Mouse (Mus musculus): ENCODE data around the gene Tmem11. TPM values are rescaled to one million over a fixed set of nuclear protein-coding genes. Genes with fewer than 3 reads are reported as not detected.
"Not testable (repeated sequence)": the region's sequence is repeated elsewhere in the genome, so short reads cannot be mapped to it uniquely, and the experiment has no call there.

The Tmem11 gene
- polyA plus RNA-seq, 1 experiment from 2014 or later = 62.8 TPM

- no peak overlapping the region for H3K27ac ChIP-seq (ENCODE audit: low read depth, low read length)
- no peak overlapping the region for H3K9ac ChIP-seq (replicated peaks; ENCODE audit: low read depth, low read length)
- ATAC-seq (ENCODE audit: low read depth) = no peak
- no peaks in the 10 kb centered on the region for H3K36me3 ChIP-seq (ENCODE audit: control insufficient read depth, insufficient read depth, low read length)
- H3K27me3 ChIP-seq (ENCODE audit: control insufficient read depth, insufficient read depth, low read length) = no peaks in the 10 kb centered on the region
- H3K4me3 ChIP-seq (ENCODE audit: low read depth, low read length) = no peak overlapping the region
- H3K4me2 ChIP-seq (ENCODE audit: low read depth, low read length) = no peak overlapping the region
- no peaks in the 10 kb centered on the region for H3K9me3 ChIP-seq (ENCODE audit: control insufficient read depth, low read length)
- WGBS = 34% methylated on average over 4 of the region's 4 CpGs
- no peaks in the 10 kb centered on the region for H3K4me1 ChIP-seq (ENCODE audit: control insufficient read depth, insufficient read depth, low read length)
Measured at GRCm38 (mm10) chr11:60895915-60896314, 16.8 kb upstream of the Tmem11 start.

DNA sequence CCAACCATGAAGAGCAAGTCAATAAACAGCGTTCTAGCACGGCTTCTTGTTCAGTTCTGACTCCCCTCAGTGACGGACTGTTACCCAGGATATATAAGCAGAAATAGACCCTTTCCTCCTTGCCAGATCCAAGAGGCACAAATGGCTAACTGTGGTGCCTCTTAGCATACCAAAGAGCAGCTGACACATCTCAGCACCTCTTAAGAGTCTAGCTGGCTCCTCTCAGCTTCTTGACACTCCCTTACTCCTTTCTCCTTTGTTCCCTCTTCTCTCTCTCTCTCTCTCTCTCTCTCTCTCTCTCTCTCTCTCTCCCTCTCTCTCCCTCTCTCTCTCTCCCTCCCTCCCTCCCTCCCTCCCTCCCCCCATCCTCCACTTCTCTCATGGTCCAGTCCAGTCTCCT, 11.7 kb upstream of the Tmem11 start:
- H3K27me3 ChIP-seq (ENCODE audit: control insufficient read depth, insufficient read depth, low read length) = no peaks in the 10 kb centered on the region
- 58% methylated on average over 3 of the region's 3 CpGs for WGBS
- no peak overlapping the region for H3K9ac ChIP-seq (replicated peaks; ENCODE audit: low read depth, low read length)
- H3K4me2 ChIP-seq (ENCODE audit: low read depth, low read length) = no peak overlapping the region
- H3K4me1 ChIP-seq (ENCODE audit: control insufficient read depth, insufficient read depth, low read length) = no peaks in the 10 kb centered on the region
- no peak overlapping the region for H3K4me3 ChIP-seq (ENCODE audit: low read depth, low read length)
- ATAC-seq (ENCODE audit: low read depth) = no peak
- no peak overlapping the region for H3K27ac ChIP-seq (ENCODE audit: low read depth, low read length)
- no peaks in the 10 kb centered on the region for H3K9me3 ChIP-seq (ENCODE audit: control insufficient read depth, low read length)
- H3K36me3 ChIP-seq (ENCODE audit: control insufficient read depth, insufficient read depth, low read length) = no peaks in the 10 kb centered on the region

DNA sequence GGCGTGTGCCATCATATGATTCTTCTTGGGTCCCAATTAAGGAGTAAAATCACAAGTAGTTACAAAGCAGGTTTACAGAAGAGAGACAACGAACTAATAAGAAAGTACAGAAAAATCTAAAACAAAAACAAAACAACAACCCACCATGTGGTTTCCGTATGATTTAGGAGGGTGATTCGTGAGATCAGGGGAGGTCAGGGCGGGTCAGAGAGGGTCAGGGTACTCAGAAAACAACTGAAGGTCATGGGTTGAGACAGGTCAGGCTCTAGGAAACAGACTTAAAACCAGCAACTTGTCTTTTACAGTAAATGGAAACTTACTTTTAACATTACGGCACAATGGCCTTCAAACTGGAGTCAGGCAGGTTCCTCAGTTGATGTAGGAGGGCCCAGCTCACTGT, 11.2 kb upstream of the Tmem11 start:
- Histone ChIP-seq H3K9me3 (ENCODE audit: control insufficient read depth, low read length) (no peaks in the 10 kb centered on the region), H3K27ac (ENCODE audit: low read depth, low read length) (no peak overlapping the region), H3K4me1 (ENCODE audit: control insufficient read depth, insufficient read depth, low read length) (no peaks in the 10 kb centered on the region), H3K4me3 (ENCODE audit: low read depth, low read length) (no peak overlapping the region), H3K27me3 (ENCODE audit: control insufficient read depth, insufficient read depth, low read length) (no peaks in the 10 kb centered on the region), H3K9ac (replicated peaks; ENCODE audit: low read depth, low read length) (no peak overlapping the region), H3K36me3 (ENCODE audit: control insufficient read depth, insufficient read depth, low read length) (no peaks in the 10 kb centered on the region), H3K4me2 (ENCODE audit: low read depth, low read length) (no peak overlapping the region)
- no peak for ATAC-seq (ENCODE audit: low read depth)
- 72% methylated on average over 6 of the region's 6 CpGs for WGBS

DNA sequence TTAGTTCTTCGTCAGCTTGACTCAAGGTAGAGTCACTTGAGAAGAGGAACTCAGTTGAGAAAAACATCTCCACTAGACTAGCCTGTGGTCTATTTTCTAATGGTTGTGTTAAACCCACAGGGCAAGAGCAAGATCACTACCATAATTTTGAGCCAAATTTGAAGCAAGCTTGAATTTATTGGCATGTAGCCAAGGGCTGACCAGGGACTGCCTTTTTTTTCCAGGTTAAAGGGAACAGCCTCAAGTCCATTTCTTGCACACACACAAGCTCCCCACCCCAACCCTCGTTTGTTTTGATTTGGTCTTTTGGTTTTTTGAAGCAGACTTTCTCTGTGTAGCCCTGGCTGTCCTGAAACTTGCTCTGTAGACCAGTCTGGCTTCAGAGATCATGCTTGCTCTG, 10.8 kb upstream of the Tmem11 start:
- no peaks in the 10 kb centered on the region for H3K4me1 ChIP-seq (ENCODE audit: control insufficient read depth, insufficient read depth, low read length)
- H3K36me3 ChIP-seq (ENCODE audit: control insufficient read depth, insufficient read depth, low read length) = no peaks in the 10 kb centered on the region
- no peak overlapping the region for H3K27ac ChIP-seq (ENCODE audit: low read depth, low read length)
- no peaks in the 10 kb centered on the region for H3K27me3 ChIP-seq (ENCODE audit: control insufficient read depth, insufficient read depth, low read length)
- H3K4me3 ChIP-seq (ENCODE audit: low read depth, low read length) = no peak overlapping the region
- no peak overlapping the region for H3K4me2 ChIP-seq (ENCODE audit: low read depth, low read length)
- ATAC-seq (ENCODE audit: low read depth) = no peak
- 82% methylated on average over 2 of the region's 2 CpGs for WGBS
- H3K9me3 ChIP-seq (ENCODE audit: control insufficient read depth, low read length) = no peaks in the 10 kb centered on the region
- no peak overlapping the region for H3K9ac ChIP-seq (replicated peaks; ENCODE audit: low read depth, low read length)

- not testable (repeated sequence) for H3K9ac ChIP-seq (replicated peaks; ENCODE audit: low read depth, low read length); H3K36me3 ChIP-seq (ENCODE audit: control insufficient read depth, insufficient read depth, low read length); H3K27ac ChIP-seq (ENCODE audit: low read depth, low read length); H3K4me3 ChIP-seq (ENCODE audit: low read depth, low read length); H3K27me3 ChIP-seq (ENCODE audit: control insufficient read depth, insufficient read depth, low read length); H3K4me2 ChIP-seq (ENCODE audit: low read depth, low read length); H3K9me3 ChIP-seq (ENCODE audit: control insufficient read depth, low read length); ATAC-seq (ENCODE audit: low read depth); H3K4me1 ChIP-seq (ENCODE audit: control insufficient read depth, insufficient read depth, low read length)
- 88% methylated on average over 2 of the region's 3 CpGs for WGBS
Measured at GRCm38 (mm10) chr11:60886986-60887385, 7.9 kb upstream of the Tmem11 start.

DNA sequence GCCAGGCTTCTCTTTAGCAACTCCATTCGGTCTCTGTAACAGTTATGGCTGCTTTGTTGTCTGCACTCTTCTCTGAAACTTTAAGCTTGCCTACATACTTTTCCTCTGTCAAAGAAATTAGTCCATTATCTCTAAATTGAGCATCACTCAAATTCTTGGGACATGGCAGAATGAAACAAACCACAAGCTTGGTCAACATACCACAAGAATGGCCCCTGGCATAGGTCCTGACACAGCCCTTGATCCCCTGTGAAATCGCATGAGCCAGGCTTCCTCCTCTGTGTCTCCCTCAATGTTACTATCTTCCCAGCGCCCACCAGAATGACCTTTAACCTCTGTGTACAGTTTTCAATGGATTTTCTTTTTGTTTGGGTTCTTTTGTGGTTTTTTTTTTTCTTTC, 3.3 kb upstream of the Tmem11 start:
- Histone ChIP-seq H3K4me3 (ENCODE audit: low read depth, low read length) (no peak overlapping the region), H3K4me2 (ENCODE audit: low read depth, low read length) (no peak overlapping the region), H3K27me3 (ENCODE audit: control insufficient read depth, insufficient read depth, low read length) (no peaks in the 10 kb centered on the region), H3K4me1 (ENCODE audit: control insufficient read depth, insufficient read depth, low read length) (peaks cover 9% of the 10 kb centered on the region), H3K9ac (replicated peaks; ENCODE audit: low read depth, low read length) (no peak overlapping the region), H3K27ac (ENCODE audit: low read depth, low read length) (no peak overlapping the region), H3K9me3 (ENCODE audit: control insufficient read depth, low read length) (no peaks in the 10 kb centered on the region), H3K36me3 (ENCODE audit: control insufficient read depth, insufficient read depth, low read length) (no peaks in the 10 kb centered on the region)
- WGBS = 87% methylated on average over 3 of the region's 3 CpGs
- ATAC-seq (ENCODE audit: low read depth) = no peak

GRCm38 (mm10) chr11:60880559-60880958, 1.5 kb upstream of the Tmem11 start:
- no peaks in the 10 kb centered on the region for H3K9me3 ChIP-seq (ENCODE audit: control insufficient read depth, low read length)
- no peak for ATAC-seq (ENCODE audit: low read depth)
- H3K27me3 ChIP-seq (ENCODE audit: control insufficient read depth, insufficient read depth, low read length) = no peaks in the 10 kb centered on the region
- H3K4me3 ChIP-seq (ENCODE audit: low read depth, low read length) = no peak overlapping the region
- H3K27ac ChIP-seq (ENCODE audit: low read depth, low read length) = no peak overlapping the region
- no peaks in the 10 kb centered on the region for H3K36me3 ChIP-seq (ENCODE audit: control insufficient read depth, insufficient read depth, low read length)
- H3K4me1 ChIP-seq (ENCODE audit: control insufficient read depth, insufficient read depth, low read length) = peaks cover 17% of the 10 kb centered on the region
- WGBS = 81% methylated on average over 4 of the region's 4 CpGs
- no peak overlapping the region for H3K4me2 ChIP-seq (ENCODE audit: low read depth, low read length)
- no peak overlapping the region for H3K9ac ChIP-seq (replicated peaks; ENCODE audit: low read depth, low read length)

DNA sequence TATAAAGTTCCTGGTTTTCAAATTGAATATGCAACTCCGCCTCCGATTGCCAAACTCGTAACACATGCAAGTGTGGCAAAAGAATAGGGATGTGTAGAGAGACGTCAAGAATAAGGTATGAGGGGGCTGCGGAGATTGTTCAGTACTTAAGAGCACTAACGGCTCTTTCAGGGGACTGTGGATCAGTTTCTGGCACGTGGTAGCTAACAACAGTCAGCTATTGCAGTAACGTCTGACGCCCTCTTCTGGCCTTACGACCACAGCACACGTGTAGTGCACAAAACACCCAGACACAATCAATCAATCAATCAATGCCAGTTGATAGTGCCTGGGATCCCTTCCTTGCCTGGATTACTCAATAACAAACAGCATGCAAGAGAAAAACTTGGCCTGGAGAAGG, 351 bp upstream of the Tmem11 start:
- H3K9ac ChIP-seq (replicated peaks; ENCODE audit: low read depth, low read length) = peak overlapping the region; percentile 57
- H3K4me1 ChIP-seq (ENCODE audit: control insufficient read depth, insufficient read depth, low read length) = peaks cover 17% of the 10 kb centered on the region
- WGBS = 3% methylated on average over 11 of the region's 11 CpGs
- no peaks in the 10 kb centered on the region for H3K27me3 ChIP-seq (ENCODE audit: control insufficient read depth, insufficient read depth, low read length)
- H3K9me3 ChIP-seq (ENCODE audit: control insufficient read depth, low read length) = no peaks in the 10 kb centered on the region
- H3K36me3 ChIP-seq (ENCODE audit: control insufficient read depth, insufficient read depth, low read length) = no peaks in the 10 kb centered on the region
- H3K4me2 ChIP-seq (ENCODE audit: low read depth, low read length) = peak overlapping the region; percentile 76
- peak overlapping the region; percentile 89 for H3K27ac ChIP-seq (ENCODE audit: low read depth, low read length)
- ATAC-seq (ENCODE audit: low read depth) = no peak
- H3K4me3 ChIP-seq (ENCODE audit: low read depth, low read length) = peak overlapping the region; percentile 98

DNA sequence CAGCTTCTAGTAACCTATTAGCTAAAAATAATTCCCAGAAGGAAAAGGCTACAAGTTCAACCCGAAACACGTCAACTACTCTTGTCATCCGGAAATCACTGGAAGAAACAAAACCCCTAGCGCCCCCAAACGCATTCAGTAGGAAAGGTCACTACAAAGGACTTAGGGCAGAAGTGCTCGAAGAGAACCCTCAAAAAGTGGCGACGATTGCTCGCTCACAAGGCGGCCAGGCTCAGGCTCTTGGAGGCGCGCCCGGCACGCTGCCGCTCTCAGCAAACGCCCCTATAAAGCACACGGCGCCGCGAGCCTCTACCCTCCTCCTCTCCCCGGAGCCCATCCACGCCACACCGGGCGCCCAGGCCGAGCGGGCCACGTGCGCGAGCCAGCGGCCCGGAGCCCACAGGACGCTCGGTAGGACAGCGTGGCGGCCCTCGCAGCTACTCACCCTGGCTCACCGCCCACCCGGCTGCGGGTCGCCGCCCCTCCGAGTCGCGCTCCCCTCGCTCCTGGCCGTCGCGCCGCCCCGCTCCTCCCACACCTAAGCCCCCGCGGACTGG, 938 bp downstream of the Tmem11 start:
- peak overlapping the region; percentile 98 for H3K4me3 ChIP-seq (ENCODE audit: low read depth, low read length)
- H3K4me1 ChIP-seq (ENCODE audit: control insufficient read depth, insufficient read depth, low read length) = peaks cover 17% of the 10 kb centered on the region
- peak overlapping the region; percentile 89 for H3K27ac ChIP-seq (ENCODE audit: low read depth, low read length)
- under 1% methylated on average over 38 of the region's 52 CpGs for WGBS
- no peaks in the 10 kb centered on the region for H3K36me3 ChIP-seq (ENCODE audit: control insufficient read depth, insufficient read depth, low read length)
- H3K4me2 ChIP-seq (ENCODE audit: low read depth, low read length) = peak overlapping the region; percentile 52
- ATAC-seq (ENCODE audit: low read depth) = peak; percentile 79
- H3K9ac ChIP-seq (replicated peaks; ENCODE audit: low read depth, low read length) = peak overlapping the region; percentile 81
- no peaks in the 10 kb centered on the region for H3K9me3 ChIP-seq (ENCODE audit: control insufficient read depth, low read length)
- H3K27me3 ChIP-seq (ENCODE audit: control insufficient read depth, insufficient read depth, low read length) = no peaks in the 10 kb centered on the region
